Mouse (Mus musculus): ENCODE data around the gene Bckdha. TPM values are rescaled to one million over a fixed set of nuclear protein-coding genes. Genes with fewer than 3 reads are reported as not detected.

Gene Bckdha
- polyA plus RNA-seq (2012) = 2.4 and 3.2 TPM in 2 replicates

- TF ChIP-seq GATA1 (IDR thresholded peaks at IDR 0.05; ENCODE audit: low read length) = no peak
- no peaks in the 10 kb centered on the region for H3K9me3 ChIP-seq (ENCODE audit: control insufficient read depth, low read length)
- H3K36me3 ChIP-seq (ENCODE audit: control insufficient read depth) = peaks cover 24% of the 10 kb centered on the region
- peak within 1 kb of the TSS; percentile 82 for H3K4me3 ChIP-seq (replicated peaks)
- H3K27me3 ChIP-seq (ENCODE audit: control insufficient read depth) = no peaks in the 10 kb centered on the region
- peaks cover 35% of the 10 kb centered on the region for H3K4me1 ChIP-seq (ENCODE audit: control insufficient read depth)
Observed at GRCm38 (mm10) chr7:25658657-25659472, at the start of gene Bckdha, which contains the start of gene Exosc5. Bckdha (minus strand) TSS chr7:25658981. Exosc5 (plus strand) TSS chr7:25659164.

- TF ChIP-seq GATA1 (IDR thresholded peaks at IDR 0.05; ENCODE audit: low read length) (no peak), TAL1 (IDR thresholded peaks at IDR 0.05; ENCODE audit: low read length) (no peak)
- Histone ChIP-seq H3K4me3 (replicated peaks) (no peak overlapping the region), H3K9me3 (ENCODE audit: control insufficient read depth, low read length) (no peaks in the 10 kb centered on the region), H3K4me1 (ENCODE audit: control insufficient read depth) (peaks cover 41% of the 10 kb centered on the region), H3K36me3 (ENCODE audit: control insufficient read depth) (peaks cover 77% of the 10 kb centered on the region), H3K27me3 (ENCODE audit: control insufficient read depth) (no peaks in the 10 kb centered on the region)
Observed at GRCm38 (mm10) chr7:25707581-25708292, 49.0 kb upstream of the Bckdha start.

GRCm38 (mm10) chr7:25706578-25707170, 47.9 kb upstream of the Bckdha start:
- Histone ChIP-seq H3K36me3 (ENCODE audit: control insufficient read depth) (peaks cover 75% of the 10 kb centered on the region), H3K27me3 (ENCODE audit: control insufficient read depth) (no peaks in the 10 kb centered on the region), H3K4me1 (ENCODE audit: control insufficient read depth) (peaks cover 36% of the 10 kb centered on the region), H3K4me3 (replicated peaks) (no peak overlapping the region), H3K9me3 (ENCODE audit: control insufficient read depth, low read length) (peaks cover 8% of the 10 kb centered on the region)
- no peak for TF ChIP-seq GATA1 (IDR thresholded peaks at IDR 0.05; ENCODE audit: low read length)
- no peak for TF ChIP-seq TAL1 (IDR thresholded peaks at IDR 0.05; ENCODE audit: low read length)

- H3K36me3 ChIP-seq (ENCODE audit: control insufficient read depth) = peaks cover 75% of the 10 kb centered on the region
Observed at GRCm38 (mm10) chr7:25705801-25706251, 47.0 kb upstream of the Bckdha start.

GRCm38 (mm10) chr7:25704716-25705364, 46.1 kb upstream of the Bckdha start:
- TF ChIP-seq TAL1 (IDR thresholded peaks at IDR 0.05; ENCODE audit: low read length) (no peak), GATA1 (IDR thresholded peaks at IDR 0.05; ENCODE audit: low read length) (no peak)
- H3K4me3 ChIP-seq (replicated peaks) = no peak overlapping the region
- peaks cover 20% of the 10 kb centered on the region for H3K9me3 ChIP-seq (ENCODE audit: control insufficient read depth, low read length)
- H3K36me3 ChIP-seq (ENCODE audit: control insufficient read depth) = peaks cover 78% of the 10 kb centered on the region
- peaks cover 29% of the 10 kb centered on the region for H3K4me1 ChIP-seq (ENCODE audit: control insufficient read depth)
- no peaks in the 10 kb centered on the region for H3K27me3 ChIP-seq (ENCODE audit: control insufficient read depth)

More at GRCm38 (mm10) chr7:25705801-25706251, 47.0 kb upstream of the Bckdha start:
- Histone ChIP-seq H3K4me1 (ENCODE audit: control insufficient read depth) (peaks cover 34% of the 10 kb centered on the region), H3K27me3 (ENCODE audit: control insufficient read depth) (no peaks in the 10 kb centered on the region), H3K9me3 (ENCODE audit: control insufficient read depth, low read length) (peaks cover 17% of the 10 kb centered on the region), H3K4me3 (replicated peaks) (no peak overlapping the region)
- TF ChIP-seq GATA1 (IDR thresholded peaks at IDR 0.05; ENCODE audit: low read length) (no peak), TAL1 (IDR thresholded peaks at IDR 0.05; ENCODE audit: low read length) (no peak)

- TF ChIP-seq GATA1 (IDR thresholded peaks at IDR 0.05; ENCODE audit: low read length) (no peak), TAL1 (IDR thresholded peaks at IDR 0.05; ENCODE audit: low read length) (no peak)
- no peak overlapping the region for H3K4me3 ChIP-seq (replicated peaks)
- H3K27me3 ChIP-seq (ENCODE audit: control insufficient read depth) = no peaks in the 10 kb centered on the region
- peaks cover 27% of the 10 kb centered on the region for H3K4me1 ChIP-seq (ENCODE audit: control insufficient read depth)
- peaks cover 21% of the 10 kb centered on the region for H3K9me3 ChIP-seq (ENCODE audit: control insufficient read depth, low read length)
- H3K36me3 ChIP-seq (ENCODE audit: control insufficient read depth) = peaks cover 81% of the 10 kb centered on the region
Observed at GRCm38 (mm10) chr7:25703793-25704494, 45.2 kb upstream of the Bckdha start.

- Histone ChIP-seq H3K36me3 (ENCODE audit: control insufficient read depth) (peaks cover 89% of the 10 kb centered on the region), H3K4me3 (replicated peaks) (no peak overlapping the region), H3K9me3 (ENCODE audit: control insufficient read depth, low read length) (peaks cover 21% of the 10 kb centered on the region), H3K27me3 (ENCODE audit: control insufficient read depth) (no peaks in the 10 kb centered on the region), H3K4me1 (ENCODE audit: control insufficient read depth) (peaks cover 22% of the 10 kb centered on the region)
- TF ChIP-seq GATA1 (IDR thresholded peaks at IDR 0.05; ENCODE audit: low read length) (no peak), TAL1 (IDR thresholded peaks at IDR 0.05; ENCODE audit: low read length) (no peak)
Observed at GRCm38 (mm10) chr7:25702350-25702749, 43.6 kb upstream of the Bckdha start.

GRCm38 (mm10) chr7:25700732-25701131, 42.0 kb upstream of the Bckdha start:
- Histone ChIP-seq H3K4me1 (ENCODE audit: control insufficient read depth) (peaks cover 21% of the 10 kb centered on the region), H3K27me3 (ENCODE audit: control insufficient read depth) (no peaks in the 10 kb centered on the region), H3K36me3 (ENCODE audit: control insufficient read depth) (peaks cover 88% of the 10 kb centered on the region), H3K9me3 (ENCODE audit: control insufficient read depth, low read length) (peaks cover 21% of the 10 kb centered on the region), H3K4me3 (replicated peaks) (no peak overlapping the region)
- TF ChIP-seq GATA1 (IDR thresholded peaks at IDR 0.05; ENCODE audit: low read length) (no peak), TAL1 (IDR thresholded peaks at IDR 0.05; ENCODE audit: low read length) (no peak)

Measured in erythroblast, embryonic 14.5 days (primary cell).